Mouse (Mus musculus): ENCODE measurements around the gene Serbp1. TPM values are rescaled to one million over a fixed set of nuclear protein-coding genes. Genes with fewer than 3 reads are reported as not detected.

Gene Serbp1
- polyA plus RNA-seq (2016; fragmentation: Nextera tagmentation; extraction: Ambion mirVana) = 513 and 532 TPM in 2 replicates

GRCm38 (mm10) chr6:67237977-67238376 lies at the start of gene Serbp1:
Serbp1 (plus strand) TSS chr6:67238176.
- H3K36me3 ChIP-seq = no peaks in the 10 kb centered on the region
- H3K27me3 ChIP-seq (replicated peaks) = no peaks in the 10 kb centered on the region
- 58% methylated on average over 12 of the region's 12 CpGs for WGBS (ENCODE audit: insufficient replicate concordance)
- ATAC-seq = no peak
- H3K27ac ChIP-seq = no peak within 1 kb of the TSS
- no peak within 1 kb of the TSS for H3K4me3 ChIP-seq
- H3K9me3 ChIP-seq (replicated peaks) = no peaks in the 10 kb centered on the region
- no peak within 1 kb of the TSS for H3K9ac ChIP-seq
- no peaks in the 10 kb centered on the region for H3K4me1 ChIP-seq
- no peak within 1 kb of the TSS for H3K4me2 ChIP-seq

- Histone ChIP-seq H3K36me3 (no peaks in the 10 kb centered on the region), H3K4me2 (no peak overlapping the region), H3K4me3 (no peak overlapping the region), H3K27ac (no peak overlapping the region), H3K9ac (no peak overlapping the region), H3K27me3 (replicated peaks) (peaks cover 9% of the 10 kb centered on the region), H3K4me1 (no peaks in the 10 kb centered on the region), H3K9me3 (replicated peaks) (no peaks in the 10 kb centered on the region)
- ATAC-seq = no peak
- WGBS (ENCODE audit: insufficient replicate concordance) = 60% methylated on average over 2 of the region's 2 CpGs
Measured at GRCm38 (mm10) chr6:67193591-67193990, 44.4 kb upstream of the Serbp1 start.

- no peak overlapping the region for H3K4me2 ChIP-seq
- 64% methylated on average over 6 of the region's 6 CpGs for WGBS (ENCODE audit: insufficient replicate concordance)
- H3K27me3 ChIP-seq (replicated peaks) = peaks cover 9% of the 10 kb centered on the region
- H3K4me3 ChIP-seq = no peak overlapping the region
- no peak overlapping the region for H3K9ac ChIP-seq
- no peaks in the 10 kb centered on the region for H3K4me1 ChIP-seq
- no peak for ATAC-seq
- H3K9me3 ChIP-seq (replicated peaks) = no peaks in the 10 kb centered on the region
- H3K36me3 ChIP-seq = no peaks in the 10 kb centered on the region
- H3K27ac ChIP-seq = no peak overlapping the region
Measured at GRCm38 (mm10) chr6:67194606-67195005, 43.4 kb upstream of the Serbp1 start.

DNA sequence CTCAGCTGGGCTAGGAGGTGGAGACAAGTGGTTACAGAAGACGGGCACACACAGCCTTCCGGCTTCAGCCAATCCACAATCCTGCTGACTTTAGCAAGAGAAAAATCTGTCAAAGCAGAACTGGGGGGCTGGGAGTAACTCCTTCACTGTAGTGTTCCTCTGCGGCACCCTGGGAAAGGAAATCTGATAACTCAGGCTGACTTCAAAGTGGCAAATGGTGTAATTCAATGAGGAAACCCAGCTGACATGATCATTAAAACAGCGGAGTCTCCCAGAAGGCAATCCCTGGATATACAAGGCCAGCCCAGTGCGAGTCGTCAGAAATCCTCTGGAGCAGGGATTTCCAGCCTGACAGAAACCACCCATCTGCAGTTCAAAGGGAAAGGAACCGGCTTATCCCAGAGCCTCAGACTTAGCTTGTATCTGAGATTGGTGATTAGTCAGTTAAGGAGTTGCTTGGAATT lies 42.8 kb upstream of the Serbp1 start:
- H3K4me1 ChIP-seq = no peaks in the 10 kb centered on the region
- no peak overlapping the region for H3K27ac ChIP-seq
- ATAC-seq = no peak
- 16% methylated on average over 7 of the region's 7 CpGs for WGBS (ENCODE audit: insufficient replicate concordance)
- peaks cover 9% of the 10 kb centered on the region for H3K27me3 ChIP-seq (replicated peaks)
- no peak overlapping the region for H3K4me2 ChIP-seq
- no peak overlapping the region for H3K9ac ChIP-seq
- H3K36me3 ChIP-seq = no peaks in the 10 kb centered on the region
- H3K9me3 ChIP-seq (replicated peaks) = no peaks in the 10 kb centered on the region
- H3K4me3 ChIP-seq = no peak overlapping the region

DNA sequence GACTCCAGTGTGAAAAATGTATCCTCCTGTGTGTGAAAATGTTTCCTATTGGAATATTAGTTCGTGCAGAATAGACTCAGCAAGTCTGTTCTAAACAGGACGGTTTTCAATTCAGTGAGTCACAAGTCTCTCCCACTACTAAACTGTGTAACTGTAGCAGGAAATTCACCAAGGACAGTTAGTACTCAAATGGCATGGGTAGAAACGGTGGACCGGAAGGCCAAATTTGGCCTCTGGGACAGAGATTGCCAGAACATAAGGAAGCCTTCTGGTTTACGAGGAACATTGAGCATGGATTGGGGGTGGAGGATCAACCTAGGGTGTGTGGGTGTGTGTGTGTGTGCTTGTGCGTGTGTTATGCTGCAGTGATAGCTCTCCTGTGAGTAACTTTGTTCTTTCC lies 41.2 kb upstream of the Serbp1 start:
- Histone ChIP-seq H3K27ac (no peak overlapping the region), H3K27me3 (replicated peaks) (peaks cover 9% of the 10 kb centered on the region), H3K4me1 (no peaks in the 10 kb centered on the region), H3K9ac (no peak overlapping the region), H3K36me3 (no peaks in the 10 kb centered on the region), H3K9me3 (replicated peaks) (no peaks in the 10 kb centered on the region), H3K4me3 (no peak overlapping the region), H3K4me2 (no peak overlapping the region)
- ATAC-seq = no peak
- 65% methylated on average over 6 of the region's 6 CpGs for WGBS (ENCODE audit: insufficient replicate concordance)

- no peak overlapping the region for H3K4me2 ChIP-seq
- H3K4me1 ChIP-seq = no peaks in the 10 kb centered on the region
- H3K9ac ChIP-seq = no peak overlapping the region
- WGBS (ENCODE audit: insufficient replicate concordance) = 17% methylated on average over 4 of the region's 4 CpGs
- H3K27ac ChIP-seq = no peak overlapping the region
- H3K4me3 ChIP-seq = no peak overlapping the region
- H3K36me3 ChIP-seq = no peaks in the 10 kb centered on the region
- H3K27me3 ChIP-seq (replicated peaks) = peaks cover 9% of the 10 kb centered on the region
- H3K9me3 ChIP-seq (replicated peaks) = no peaks in the 10 kb centered on the region
- no peak for ATAC-seq
Measured at GRCm38 (mm10) chr6:67198085-67198484, 39.9 kb upstream of the Serbp1 start.

- no peak for ATAC-seq
Measured at GRCm38 (mm10) chr6:67200715-67201322, 37.2 kb upstream of the Serbp1 start.

GRCm38 (mm10) chr6:67205081-67206037 lies 32.6 kb upstream of the Serbp1 start:
- Histone ChIP-seq H3K4me2 (no peak overlapping the region), H3K27ac (no peak overlapping the region), H3K4me1 (no peaks in the 10 kb centered on the region), H3K36me3 (no peaks in the 10 kb centered on the region), H3K27me3 (replicated peaks) (no peaks in the 10 kb centered on the region), H3K9ac (no peak overlapping the region), H3K9me3 (replicated peaks) (no peaks in the 10 kb centered on the region), H3K4me3 (no peak overlapping the region)
- no peak for ATAC-seq
- WGBS (ENCODE audit: insufficient replicate concordance) = 70% methylated on average over 35 of the region's 35 CpGs

More at GRCm38 (mm10) chr6:67200715-67201322, 37.2 kb upstream of the Serbp1 start:
- Histone ChIP-seq H3K4me1 (no peaks in the 10 kb centered on the region), H3K36me3 (no peaks in the 10 kb centered on the region), H3K27ac (no peak overlapping the region), H3K27me3 (replicated peaks) (no peaks in the 10 kb centered on the region), H3K4me2 (no peak overlapping the region), H3K4me3 (no peak overlapping the region), H3K9ac (no peak overlapping the region), H3K9me3 (replicated peaks) (no peaks in the 10 kb centered on the region)
- 47% methylated on average over 5 of the region's 5 CpGs for WGBS (ENCODE audit: insufficient replicate concordance)

- Histone ChIP-seq H3K27me3 (replicated peaks) (no peaks in the 10 kb centered on the region), H3K4me3 (no peak overlapping the region), H3K4me1 (no peaks in the 10 kb centered on the region), H3K27ac (no peak overlapping the region), H3K36me3 (no peaks in the 10 kb centered on the region), H3K9ac (no peak overlapping the region), H3K9me3 (replicated peaks) (no peaks in the 10 kb centered on the region), H3K4me2 (no peak overlapping the region)
- WGBS (ENCODE audit: insufficient replicate concordance) = 60% methylated on average over 1 of the region's 1 CpGs
- ATAC-seq = no peak
Measured at GRCm38 (mm10) chr6:67212362-67212761, 25.6 kb upstream of the Serbp1 start.

DNA sequence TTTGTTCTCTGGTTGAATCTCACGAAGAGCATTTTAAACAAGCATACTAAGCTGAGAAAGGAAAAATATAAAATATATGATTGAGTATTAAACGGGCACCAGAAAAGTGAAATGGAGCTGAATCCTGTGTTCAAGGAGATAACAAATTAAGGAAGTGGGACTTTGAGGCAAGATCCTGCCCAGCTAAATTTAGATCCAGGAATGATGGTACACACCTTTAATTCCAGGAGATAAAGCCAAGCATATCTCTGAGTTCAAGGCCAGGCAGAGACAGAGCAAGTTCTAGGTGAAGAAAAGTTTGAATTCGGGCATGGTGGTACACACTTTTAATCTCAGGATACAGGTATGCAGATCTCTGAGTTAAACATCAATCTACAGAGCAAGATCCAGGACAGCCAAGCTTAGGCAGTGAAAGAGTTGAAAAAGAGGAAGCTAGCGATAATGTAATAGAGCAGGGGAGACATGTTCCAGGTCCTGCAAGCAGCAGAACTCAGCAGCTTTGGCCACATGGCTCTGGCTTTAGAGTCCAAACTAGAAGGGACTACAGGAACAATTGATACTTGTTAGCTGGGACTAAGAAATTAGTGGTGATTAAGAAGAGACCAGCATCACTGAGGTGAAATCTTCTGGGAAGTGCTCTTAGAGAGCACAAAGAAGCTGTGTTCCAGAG lies 24.4 kb upstream of the Serbp1 start:
- Histone ChIP-seq H3K36me3 (no peaks in the 10 kb centered on the region), H3K4me1 (no peaks in the 10 kb centered on the region), H3K4me2 (no peak overlapping the region), H3K9ac (no peak overlapping the region), H3K27me3 (replicated peaks) (no peaks in the 10 kb centered on the region), H3K4me3 (no peak overlapping the region), H3K9me3 (replicated peaks) (no peaks in the 10 kb centered on the region), H3K27ac (no peak overlapping the region)
- WGBS (ENCODE audit: insufficient replicate concordance) = 55% methylated on average over 4 of the region's 4 CpGs
- no peak for ATAC-seq

DNA sequence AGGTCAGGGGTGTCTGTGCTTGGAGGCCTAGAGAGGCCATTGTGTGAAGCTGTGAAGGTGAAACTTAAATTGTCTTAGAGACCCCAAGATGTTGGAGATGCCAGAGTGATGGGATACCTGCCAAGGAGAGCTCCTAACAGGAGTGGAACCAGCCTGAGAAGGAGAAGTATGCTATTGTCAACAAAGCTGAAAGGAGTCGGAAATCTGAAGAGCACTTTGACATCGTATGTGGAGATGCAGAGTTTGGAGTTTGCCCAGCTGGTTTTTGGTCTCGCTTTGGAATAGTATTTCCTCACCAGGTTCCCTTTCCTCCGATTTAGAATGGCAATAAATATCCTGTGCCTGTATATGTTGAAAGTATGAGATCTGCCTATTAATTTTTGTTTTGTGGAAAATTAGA lies 20.6 kb upstream of the Serbp1 start:
- H3K27ac ChIP-seq = no peak overlapping the region
- no peak overlapping the region for H3K4me2 ChIP-seq
- ATAC-seq = no peak
- H3K9ac ChIP-seq = no peak overlapping the region
- no peaks in the 10 kb centered on the region for H3K9me3 ChIP-seq (replicated peaks)
- no peak overlapping the region for H3K4me3 ChIP-seq
- H3K4me1 ChIP-seq = no peaks in the 10 kb centered on the region
- no peaks in the 10 kb centered on the region for H3K27me3 ChIP-seq (replicated peaks)
- no peaks in the 10 kb centered on the region for H3K36me3 ChIP-seq
- 72% methylated on average over 4 of the region's 4 CpGs for WGBS (ENCODE audit: insufficient replicate concordance)

- no peaks in the 10 kb centered on the region for H3K27me3 ChIP-seq (replicated peaks)
Measured at GRCm38 (mm10) chr6:67217846-67218245, 20.1 kb upstream of the Serbp1 start.

More at GRCm38 (mm10) chr6:67217846-67218245, 20.1 kb upstream of the Serbp1 start:
- Histone ChIP-seq H3K4me2 (no peak overlapping the region), H3K4me3 (no peak overlapping the region), H3K27ac (no peak overlapping the region), H3K4me1 (no peaks in the 10 kb centered on the region), H3K9me3 (replicated peaks) (no peaks in the 10 kb centered on the region), H3K36me3 (no peaks in the 10 kb centered on the region), H3K9ac (no peak overlapping the region)
- WGBS (ENCODE audit: insufficient replicate concordance) = 55% methylated on average over 1 of the region's 1 CpGs
- no peak for ATAC-seq
